Mouse (Mus musculus) testis, adult 2 months (tissue): ENCODE results near the gene Nt5m.

Experiments used
- CTCF ChIP-seq: fragments of 200-500 bp; IDR thresholded peaks from 2 replicates; pipeline ENCODE4 v1.5.1; 2012; ENCODE audit warnings: low read depth, mild to moderate bottlenecking, inconsistent platforms, low read length, moderate library complexity; ENCODE audit not compliant: control insufficient read depth, insufficient read depth, insufficient replicate concordance
- POLR2A ChIP-seq: fragments of 200-500 bp; IDR thresholded peaks from 2 replicates; pipeline ENCODE4 v1.6.1; 2012; ENCODE audit warnings: low read depth, mild to moderate bottlenecking, inconsistent platforms, low read length, moderate library complexity; ENCODE audit not compliant: control insufficient read depth

DNA sequence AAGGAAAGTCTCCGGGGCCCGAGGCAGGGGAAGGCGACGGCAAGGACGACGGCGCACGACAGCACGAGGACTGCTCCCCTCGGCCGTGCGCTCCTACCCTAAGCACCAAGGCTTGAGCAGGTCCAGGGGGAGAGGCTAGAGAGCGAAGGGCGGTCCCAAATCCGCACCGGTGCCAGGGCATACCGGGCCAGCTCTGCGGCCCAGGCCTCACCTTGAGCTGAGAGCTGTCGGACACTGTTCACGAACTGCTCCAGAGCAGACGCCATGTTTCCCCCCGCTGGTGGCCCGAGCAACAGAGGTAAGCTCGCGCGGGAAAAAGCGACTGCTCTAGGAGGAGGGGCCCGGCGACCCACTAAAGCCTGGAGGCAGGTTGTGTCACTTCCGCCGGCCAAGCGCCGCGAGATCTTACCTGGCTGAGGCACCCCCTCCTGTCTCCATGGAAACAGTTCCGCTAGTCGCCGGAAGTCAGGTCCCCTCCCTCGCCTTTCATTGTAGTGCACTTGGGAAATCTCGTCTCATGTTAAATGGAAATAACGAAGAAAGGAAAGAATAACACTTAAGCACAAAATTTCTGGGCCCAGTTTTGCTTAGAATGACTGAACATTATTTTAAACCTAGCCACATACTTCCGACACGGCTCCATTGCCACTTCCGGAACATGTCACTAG, 346 bp downstream of the Nt5m start, which contains the start of gene Cops3:
- TF ChIP-seq CTCF (0 out of 2 replicates have a peak, but pooled peaks have one; percentile 0), POLR2A (peak; percentile 69; the same call in 1 of the 2 replicates)
